Mouse (Mus musculus) C2C12 (cell line): ENCODE data around the gene Paqr9. TPM values are rescaled to one million over a fixed set of nuclear protein-coding genes. Genes with fewer than 3 reads are reported as not detected.

Experiments
- H3K27me3 ChIP-seq: one replicate; pipeline ENCODE4 v1.6.1; 2011; ENCODE audit not compliant: control insufficient read depth, insufficient read depth, insufficient read length
- H3K36me3 ChIP-seq: one replicate; pipeline ENCODE4 v1.6.1; 2011; ENCODE audit not compliant: control insufficient read depth, insufficient read depth
- H3K4me3 ChIP-seq: one replicate; pipeline ENCODE4 v1.5.1; 2011; ENCODE audit warnings: mild to moderate bottlenecking, control low read depth; ENCODE audit not compliant: poor library complexity, insufficient read depth, severe bottlenecking
- H3K79me2 ChIP-seq: one replicate; pipeline ENCODE4 v1.6.1; 2011; ENCODE audit not compliant: control insufficient read depth, insufficient read depth
- H3K79me3 ChIP-seq: one replicate; pipeline ENCODE4 v1.6.1; 2011; ENCODE audit warnings: low read depth, control low read depth
- H3ac ChIP-seq: one replicate; pipeline ENCODE3; 2011; ENCODE audit warnings: low read depth; ENCODE audit not compliant: control insufficient read depth, insufficient read length
- CEBPB ChIP-seq: IDR thresholded peaks from one replicate; pipeline ENCODE4 v1.6.1; 2011; ENCODE audit warnings: low read depth, mild to moderate bottlenecking, control low read depth, moderate library complexity
- CTCF ChIP-seq: IDR thresholded peaks from one replicate; pipeline ENCODE4 v1.5.1; 2011; ENCODE audit not compliant: control insufficient read depth, insufficient read depth, insufficient read length
- FOSL1 ChIP-seq: IDR thresholded peaks from one replicate; pipeline ENCODE4 v1.8.0; 2011; ENCODE audit warnings: mild to moderate bottlenecking, low read length; ENCODE audit not compliant: poor library complexity, insufficient read depth, severe bottlenecking
- MAX ChIP-seq: IDR thresholded peaks from one replicate; pipeline ENCODE4 v1.6.1; 2011; ENCODE audit warnings: mild to moderate bottlenecking, control low read depth
- MYOD1 ChIP-seq: IDR thresholded peaks from one replicate; pipeline ENCODE4 v1.6.1; 2011; ENCODE audit warnings: low read depth; ENCODE audit not compliant: control insufficient read depth, insufficient read length
- MYOG ChIP-seq: IDR thresholded peaks from one replicate; pipeline ENCODE4 v1.6.1; 2011; ENCODE audit not compliant: control insufficient read depth, insufficient read length; ENCODE audit errors: extremely low read depth
- USF1 ChIP-seq: IDR thresholded peaks from one replicate; pipeline ENCODE4 v1.6.1; 2011; ENCODE audit warnings: low read depth, mild to moderate bottlenecking, control low read depth, moderate library complexity
- polyA plus RNA-seq: library from polyadenylated mRNA; unstranded; fragments of >200 nt; fragmentation: generic; extraction: Trizol; gene quantifications from one replicate; pipeline ENCODE4 v1.2.1, GENCODE M21; 2012; ENCODE audit warnings: missing spikeins

Paqr9 gene
- polyA plus RNA-seq, 1 experiment = under 0.01 TPM

DNA sequence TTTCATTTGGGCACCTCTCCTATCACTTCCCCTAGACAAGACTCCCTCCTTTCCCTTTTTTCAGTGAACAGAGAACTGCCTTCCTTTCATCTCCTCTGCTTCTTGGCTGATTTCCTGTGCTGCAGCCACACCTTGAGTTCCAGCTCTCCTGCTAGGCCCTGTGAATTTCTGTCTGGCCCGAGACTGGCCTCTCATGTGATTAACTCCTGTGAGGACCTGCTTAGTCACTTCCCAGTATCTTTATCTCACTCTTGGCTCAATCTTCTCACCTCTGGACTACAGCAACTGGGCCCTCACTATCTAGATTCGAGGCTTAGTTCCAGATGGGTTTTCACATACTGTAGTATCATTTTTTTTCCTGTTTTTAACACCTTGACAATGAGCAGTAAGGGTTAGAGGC is 31.8 kb upstream of the Paqr9 start:
- H3K79me3 ChIP-seq = no peaks in the 10 kb centered on the region
- no peaks in the 10 kb centered on the region for H3K27me3 ChIP-seq
- H3K79me2 ChIP-seq = no peaks in the 10 kb centered on the region
- TF ChIP-seq CEBPB (no peak), CTCF (no peak), MYOD1 (no peak), MYOG (no peak)
- H3ac ChIP-seq = no peak overlapping the region
- no peak overlapping the region for H3K4me3 ChIP-seq
- no peaks in the 10 kb centered on the region for H3K36me3 ChIP-seq

DNA sequence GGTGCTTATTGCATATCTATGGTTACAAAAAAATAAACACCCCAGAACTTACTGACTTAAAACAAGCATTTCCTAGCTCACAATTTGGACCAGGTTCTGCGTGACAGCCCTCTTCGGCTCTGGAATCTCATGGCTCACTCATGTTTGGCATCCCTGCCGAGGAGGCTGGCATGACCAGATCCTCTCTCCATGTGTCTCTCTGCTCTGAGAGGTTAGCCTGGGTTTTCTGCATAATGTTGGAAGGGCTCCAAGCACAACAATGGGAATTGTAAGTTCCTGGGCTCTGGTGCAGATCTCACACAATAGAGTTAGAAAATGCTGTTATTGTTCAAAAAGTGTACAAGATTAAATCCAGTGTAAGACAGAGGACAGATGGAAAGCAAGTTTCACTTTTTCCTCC is 28.3 kb upstream of the Paqr9 start:
- no peaks in the 10 kb centered on the region for H3K79me2 ChIP-seq
- no peak overlapping the region for H3ac ChIP-seq
- no peaks in the 10 kb centered on the region for H3K36me3 ChIP-seq
- H3K4me3 ChIP-seq = no peak overlapping the region
- no peaks in the 10 kb centered on the region for H3K79me3 ChIP-seq
- TF ChIP-seq CEBPB (no peak), MAX (no peak), MYOD1 (no peak), FOSL1 (no peak), MYOG (no peak), USF1 (no peak), CTCF (no peak)
- no peaks in the 10 kb centered on the region for H3K27me3 ChIP-seq

DNA sequence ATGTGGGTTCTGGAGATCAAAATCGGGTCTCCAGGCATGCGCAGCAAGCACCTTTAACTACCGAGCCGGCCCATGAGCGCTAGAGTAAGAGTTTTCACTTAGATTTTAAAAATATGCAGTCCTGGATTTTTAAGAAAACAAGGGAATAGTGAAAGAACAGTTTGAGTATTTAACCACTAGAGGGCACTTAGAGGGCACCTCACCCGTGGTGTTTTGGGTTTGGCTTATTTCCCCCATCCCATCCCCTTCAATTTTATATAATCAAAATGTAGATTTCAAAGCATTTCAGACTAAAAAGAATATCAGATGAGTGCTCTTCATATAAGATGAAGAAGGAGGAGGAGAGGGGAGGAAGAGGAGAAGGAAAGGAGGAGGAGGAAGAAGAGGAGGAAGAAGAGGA is 25.6 kb upstream of the Paqr9 start:
- Histone ChIP-seq H3K79me2 (no peaks in the 10 kb centered on the region), H3K36me3 (no peaks in the 10 kb centered on the region), H3K79me3 (no peaks in the 10 kb centered on the region), H3K4me3 (no peak overlapping the region), H3ac (no peak overlapping the region), H3K27me3 (no peaks in the 10 kb centered on the region)
- TF ChIP-seq MAX (no peak), FOSL1 (no peak), CTCF (no peak), MYOD1 (no peak), USF1 (no peak), CEBPB (no peak), MYOG (no peak)

DNA sequence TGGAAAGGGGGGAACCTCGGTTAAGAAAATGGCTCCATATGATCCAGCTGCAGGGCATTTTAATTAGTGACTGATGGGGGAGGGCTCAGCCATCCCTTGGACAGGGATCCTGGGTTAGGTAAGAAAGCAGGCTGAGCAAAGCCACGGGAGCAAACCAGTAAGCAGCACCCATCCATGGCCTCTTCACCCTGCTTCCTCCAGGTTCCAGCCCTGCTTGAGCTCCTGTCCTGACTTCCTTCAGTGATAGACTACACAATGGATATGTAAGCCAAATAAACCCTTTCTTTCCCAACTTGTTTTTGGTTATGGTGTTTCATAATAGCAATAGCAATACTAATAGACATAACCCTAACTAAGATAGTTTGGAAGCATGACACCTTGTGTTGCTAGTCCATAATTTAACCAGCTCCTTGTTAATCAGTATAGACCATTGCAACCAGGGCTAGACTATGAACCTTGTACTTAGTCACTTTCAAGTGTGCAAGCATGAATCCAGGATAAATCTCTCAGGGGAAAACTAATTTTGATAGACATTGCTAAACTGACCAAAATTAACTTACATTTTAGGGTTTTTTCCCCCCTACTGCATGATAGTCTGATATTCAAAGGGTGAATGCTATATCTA is 20.2 kb upstream of the Paqr9 start:
- no peak overlapping the region for H3K4me3 ChIP-seq
- no peaks in the 10 kb centered on the region for H3K36me3 ChIP-seq
- TF ChIP-seq MYOD1 = no peak
- TF ChIP-seq MAX = no peak
- H3K27me3 ChIP-seq = no peaks in the 10 kb centered on the region
- no peak overlapping the region for H3ac ChIP-seq
- no peaks in the 10 kb centered on the region for H3K79me3 ChIP-seq
- H3K79me2 ChIP-seq = no peaks in the 10 kb centered on the region

- Histone ChIP-seq H3K27me3 (no peaks in the 10 kb centered on the region), H3ac (no peak overlapping the region), H3K4me3 (no peak overlapping the region), H3K79me2 (no peaks in the 10 kb centered on the region), H3K79me3 (no peaks in the 10 kb centered on the region), H3K36me3 (no peaks in the 10 kb centered on the region)
- no peak for TF ChIP-seq MAX
- no peak for TF ChIP-seq MYOG
- TF ChIP-seq USF1 = no peak
- peak; percentile 49 for TF ChIP-seq CEBPB
- no peak for TF ChIP-seq CTCF
Measured at GRCm38 (mm10) chr9:95540487-95540886, 19.0 kb upstream of the Paqr9 start.

DNA sequence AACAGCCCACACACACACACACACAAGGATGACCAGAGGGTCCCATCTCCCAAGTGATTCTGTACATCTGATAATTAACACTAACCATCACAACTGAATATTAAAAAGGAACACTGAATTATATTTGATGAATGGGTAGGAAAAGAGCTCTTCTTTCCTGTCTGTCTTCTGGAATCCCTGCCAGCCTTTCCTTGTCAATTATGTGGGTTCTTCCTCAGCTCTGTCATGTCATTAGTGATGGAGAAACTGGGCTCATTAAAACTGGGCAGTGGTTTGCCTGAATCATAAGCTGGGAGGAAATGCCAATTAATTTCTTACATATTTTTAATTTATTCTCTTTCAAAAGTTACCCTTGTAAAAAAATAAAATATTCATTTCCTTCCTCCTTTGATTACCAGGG is 18.2 kb upstream of the Paqr9 start:
- Histone ChIP-seq H3K4me3 (no peak overlapping the region), H3K79me2 (no peaks in the 10 kb centered on the region), H3K79me3 (no peaks in the 10 kb centered on the region), H3K36me3 (no peaks in the 10 kb centered on the region), H3K27me3 (no peaks in the 10 kb centered on the region), H3ac (no peak overlapping the region)
- TF ChIP-seq MAX = no peak
- no peak for TF ChIP-seq USF1
- no peak for TF ChIP-seq MYOD1
- TF ChIP-seq CTCF = no peak
- no peak for TF ChIP-seq CEBPB
- no peak for TF ChIP-seq MYOG
- no peak for TF ChIP-seq FOSL1
